Mouse (Mus musculus) spleen, postnatal 14 days (tissue): ENCODE results near the gene Dqx1.

Experiments used
- DNase-seq, 2 experiments: peaks; one replicate each; pipeline ENCODE4 v3.0.0; 2021 to 2022; ENCODE audit warnings: low spot score in 2 of 2

The Dqx1 gene

DNA sequence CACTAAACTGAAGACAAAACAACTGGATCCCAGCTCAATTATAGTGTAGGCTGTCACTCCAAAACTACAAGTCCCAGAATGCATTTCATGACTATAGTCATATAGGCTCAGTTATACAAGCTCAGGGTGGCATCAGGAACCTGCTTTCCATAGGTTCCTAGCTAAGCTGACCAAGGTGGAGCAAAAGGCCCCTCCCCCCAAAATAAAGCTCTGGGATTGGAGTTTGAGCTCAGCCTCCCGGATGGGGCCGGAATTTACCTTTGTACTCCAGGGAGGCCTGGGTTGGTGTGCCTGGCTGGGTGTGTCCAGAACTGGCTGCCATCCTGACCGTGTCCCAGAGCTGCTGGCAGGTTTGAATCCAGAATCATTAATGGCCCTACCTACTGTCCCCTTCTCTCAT is at the start of gene Dqx1:
TSS of gene Dqx1 (plus strand) at position 55 of the 400 bp plus-strand sequence.
- DNase-seq = no peak

DNA sequence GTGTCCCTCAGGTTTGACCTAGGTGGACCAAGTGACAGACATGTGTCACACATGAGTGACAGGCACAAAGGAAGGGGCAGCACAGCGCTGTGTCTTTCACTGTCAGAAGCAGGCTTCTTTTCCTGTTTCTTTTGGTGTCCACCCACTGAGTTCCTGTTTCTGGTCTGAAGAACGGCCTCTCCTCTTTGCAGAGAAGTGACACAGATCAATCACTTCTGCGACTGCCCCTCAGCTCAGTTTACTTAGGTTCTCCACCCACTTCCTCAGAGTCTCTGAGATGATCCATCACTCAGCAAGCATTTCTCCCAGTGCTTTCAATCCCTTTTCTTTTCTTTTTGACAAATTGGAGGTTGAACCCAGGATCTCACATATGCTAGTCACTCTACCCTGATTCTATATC is 49.0 kb upstream of the Dqx1 start:
- DNase-seq = no peak

DNA sequence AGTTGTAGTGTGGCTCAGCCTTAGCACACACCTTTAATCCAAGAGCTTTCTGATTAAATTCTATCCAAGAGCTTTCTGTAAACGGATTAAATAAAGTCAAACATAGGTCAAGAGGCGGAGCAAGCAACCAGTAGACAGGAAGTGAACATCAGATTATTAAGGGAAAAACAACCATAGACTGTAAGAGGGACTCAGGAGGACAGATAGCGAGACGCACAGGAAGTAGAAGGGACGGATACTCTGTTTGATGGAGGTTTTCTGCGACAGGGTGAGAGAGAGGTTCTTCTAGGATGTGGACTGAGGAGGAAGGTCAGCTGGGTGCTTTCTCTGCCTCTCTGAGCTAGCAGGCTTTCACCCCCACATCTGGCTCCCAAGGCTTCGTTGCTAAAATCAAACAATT is 47.6 kb upstream of the Dqx1 start:
- no peak for DNase-seq

DNA sequence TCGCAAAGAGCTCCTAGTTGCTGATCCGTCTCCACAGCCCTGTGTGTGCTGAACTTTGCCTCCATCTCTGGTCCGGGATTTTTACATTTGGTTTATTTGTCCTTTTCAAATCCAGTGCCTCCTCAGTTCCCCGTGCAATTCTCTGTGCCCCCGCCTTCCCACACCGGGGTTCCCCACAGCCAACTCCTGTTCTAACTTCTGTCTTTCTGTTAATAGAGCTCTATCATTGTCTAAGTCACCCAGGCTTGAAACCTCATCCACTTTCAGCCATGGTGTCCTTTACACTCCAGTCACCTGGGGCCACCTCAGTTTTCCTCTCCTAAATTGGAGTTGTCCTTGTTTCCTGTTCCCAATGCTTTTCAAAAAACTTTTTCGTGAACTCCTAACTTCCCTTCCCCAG is 46.4 kb upstream of the Dqx1 start:
- no peak for DNase-seq

DNA sequence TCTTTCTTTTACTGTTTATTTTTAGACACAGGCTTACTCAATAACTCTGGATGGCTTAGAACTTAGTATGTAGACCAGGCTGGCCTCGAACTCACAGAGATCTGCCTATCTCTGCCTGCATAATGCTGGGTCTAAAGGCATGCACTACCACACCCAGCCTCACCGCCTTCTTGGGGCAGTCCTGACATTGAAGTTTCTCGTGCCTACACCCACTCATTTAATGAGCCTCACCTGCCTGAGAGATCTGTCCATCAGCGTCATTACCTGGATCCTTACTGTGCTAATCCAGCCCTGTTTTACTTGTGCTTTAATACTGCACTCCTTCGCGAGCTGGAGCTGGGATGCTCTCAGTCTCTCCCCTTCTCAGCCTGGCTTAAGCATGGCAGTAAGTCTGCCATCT is 45.9 kb upstream of the Dqx1 start:
- no peak for DNase-seq

DNA sequence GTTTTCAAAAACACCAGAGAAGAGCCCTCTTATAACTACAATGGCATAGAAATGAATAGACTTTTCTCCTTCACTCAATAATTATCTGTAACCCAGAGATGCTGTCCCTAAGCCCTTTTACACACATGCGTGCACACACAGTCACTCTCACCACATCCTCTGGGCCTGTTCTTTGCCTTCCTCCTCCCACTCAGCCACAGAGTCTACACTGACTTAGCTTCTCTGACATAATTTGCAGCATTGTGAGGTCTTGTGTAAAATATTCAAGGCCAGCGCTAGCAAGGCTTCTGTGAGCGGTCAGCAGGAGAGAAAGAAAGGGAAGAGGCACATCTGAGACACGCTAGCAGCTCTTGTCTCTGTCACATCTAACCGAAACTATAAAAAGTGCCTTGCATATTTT is 44.2 kb upstream of the Dqx1 start:
- no peak for DNase-seq

DNA sequence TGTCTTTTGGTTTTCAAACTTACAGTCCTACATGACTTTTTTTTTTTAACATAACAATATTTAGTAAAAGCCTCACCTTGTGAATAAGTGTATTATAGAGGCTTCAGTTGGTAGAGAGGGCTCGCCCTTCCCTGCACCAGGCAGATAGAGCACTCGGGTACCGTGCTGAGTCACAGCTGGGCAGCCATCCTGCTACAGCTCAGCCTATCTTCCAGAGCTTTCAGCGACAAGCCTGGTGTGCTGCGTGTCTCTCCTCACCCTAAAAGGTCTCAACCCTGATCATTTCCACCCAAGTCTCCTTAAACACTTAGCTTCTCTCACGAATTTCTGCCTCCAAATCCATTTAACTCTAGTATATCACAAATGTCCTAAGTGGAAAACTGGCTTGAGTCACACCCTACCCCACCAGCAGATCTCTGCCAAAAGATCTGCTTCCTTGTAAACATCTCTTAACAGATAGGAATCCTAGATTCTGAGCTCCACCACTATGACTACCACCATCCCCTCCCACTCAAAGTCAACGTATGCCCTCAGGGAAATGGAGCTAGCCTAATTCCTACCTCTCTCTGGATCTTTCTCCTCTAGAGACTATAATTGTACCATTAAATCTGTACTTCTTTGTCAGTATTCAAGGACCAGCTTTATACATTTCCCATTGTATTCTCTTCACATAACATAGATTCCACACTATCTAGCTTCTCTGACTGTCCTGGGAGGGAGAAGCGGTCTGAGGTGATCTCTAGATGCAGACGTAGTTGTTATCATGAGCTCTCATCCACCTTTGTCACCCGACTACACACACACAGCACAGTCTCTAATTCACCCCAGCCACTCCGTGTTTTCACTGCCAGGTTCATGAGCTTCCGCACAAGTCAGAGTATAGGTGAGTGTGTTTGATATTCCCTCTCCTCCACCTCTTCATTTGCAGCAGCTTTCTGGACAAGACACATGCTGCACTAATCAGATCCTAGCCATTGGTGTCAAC is 42.9 kb upstream of the Dqx1 start:
- DNase-seq = peak; percentile 58 to 64

DNA sequence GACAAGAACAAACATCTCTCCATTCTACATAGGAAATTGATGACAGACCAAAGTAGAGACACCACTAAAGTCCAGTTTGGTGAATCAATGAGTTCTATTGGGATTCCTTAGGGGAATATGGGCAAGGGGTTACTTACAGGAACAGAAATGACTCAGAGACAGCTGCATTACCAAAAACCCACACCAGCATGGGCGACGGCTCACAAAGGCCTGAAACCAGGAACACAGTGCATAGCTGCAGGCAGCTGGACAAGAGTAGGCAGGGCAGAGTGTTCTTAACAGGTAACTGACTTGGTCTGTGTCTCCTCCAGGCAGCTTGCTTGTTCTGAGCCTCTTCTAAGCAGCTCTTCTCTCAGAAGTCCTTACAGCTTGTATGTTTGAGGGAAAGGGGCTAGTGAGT is 41.9 kb upstream of the Dqx1 start:
- no peak for DNase-seq

DNA sequence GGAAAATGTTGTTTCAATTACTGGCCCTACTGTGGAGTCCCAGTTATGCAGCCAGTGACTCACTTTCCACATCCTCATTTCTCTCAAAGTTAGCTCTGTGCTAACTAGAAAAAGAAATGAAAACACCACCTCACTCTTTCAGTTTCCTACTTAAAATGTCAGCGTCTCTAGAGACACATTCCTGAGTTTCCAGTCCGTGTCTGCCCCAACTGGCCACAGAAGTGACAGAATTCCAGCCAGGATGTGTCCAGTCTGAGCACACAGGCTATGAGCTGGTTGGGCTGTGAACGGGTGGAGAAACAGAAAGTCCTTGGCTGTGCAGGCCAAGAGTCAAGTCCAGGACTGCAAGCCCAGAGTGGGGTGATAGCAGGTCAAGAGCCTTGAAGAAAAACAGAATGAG is 40.5 kb upstream of the Dqx1 start:
- no peak for DNase-seq

DNA sequence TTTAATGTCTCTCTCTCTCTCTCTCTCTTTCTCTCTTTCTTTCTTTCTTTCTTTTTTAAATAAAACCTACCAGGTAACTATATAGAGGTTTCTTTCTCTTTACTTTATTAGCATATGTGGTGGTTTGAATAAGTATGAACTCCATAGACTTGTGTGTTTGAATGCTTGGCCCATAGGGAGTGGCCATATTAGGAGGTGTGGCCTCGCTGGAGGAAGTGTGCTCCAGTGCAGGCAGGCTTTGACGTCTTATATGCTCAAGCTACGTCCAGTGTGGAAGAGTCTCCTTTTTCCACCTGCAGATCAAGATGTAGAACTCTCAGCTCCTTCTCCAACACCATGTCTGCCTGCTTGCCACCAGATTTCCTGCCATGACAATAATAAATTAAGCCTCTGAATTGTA is 38.6 kb upstream of the Dqx1 start:
- no peak for DNase-seq

DNA sequence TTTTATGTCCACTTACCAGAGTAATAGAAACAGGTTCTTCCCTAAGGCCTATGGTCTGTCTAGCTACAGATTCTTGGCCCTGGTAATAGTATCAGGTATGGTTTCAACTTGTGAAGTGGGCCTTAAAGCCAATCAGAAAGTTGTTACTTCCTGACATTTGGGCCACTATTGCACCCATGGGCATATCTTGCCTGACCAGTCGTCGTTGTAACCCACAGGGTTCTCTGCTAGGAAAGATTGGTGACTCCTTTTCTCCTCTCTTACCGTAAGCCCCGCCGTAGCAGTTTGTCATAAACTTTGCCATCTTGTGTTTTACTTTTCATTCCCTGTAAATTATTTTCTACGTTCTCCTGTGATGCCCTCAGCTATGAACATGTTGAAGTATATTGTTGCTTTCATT is 37.5 kb upstream of the Dqx1 start:
- no peak for DNase-seq

DNA sequence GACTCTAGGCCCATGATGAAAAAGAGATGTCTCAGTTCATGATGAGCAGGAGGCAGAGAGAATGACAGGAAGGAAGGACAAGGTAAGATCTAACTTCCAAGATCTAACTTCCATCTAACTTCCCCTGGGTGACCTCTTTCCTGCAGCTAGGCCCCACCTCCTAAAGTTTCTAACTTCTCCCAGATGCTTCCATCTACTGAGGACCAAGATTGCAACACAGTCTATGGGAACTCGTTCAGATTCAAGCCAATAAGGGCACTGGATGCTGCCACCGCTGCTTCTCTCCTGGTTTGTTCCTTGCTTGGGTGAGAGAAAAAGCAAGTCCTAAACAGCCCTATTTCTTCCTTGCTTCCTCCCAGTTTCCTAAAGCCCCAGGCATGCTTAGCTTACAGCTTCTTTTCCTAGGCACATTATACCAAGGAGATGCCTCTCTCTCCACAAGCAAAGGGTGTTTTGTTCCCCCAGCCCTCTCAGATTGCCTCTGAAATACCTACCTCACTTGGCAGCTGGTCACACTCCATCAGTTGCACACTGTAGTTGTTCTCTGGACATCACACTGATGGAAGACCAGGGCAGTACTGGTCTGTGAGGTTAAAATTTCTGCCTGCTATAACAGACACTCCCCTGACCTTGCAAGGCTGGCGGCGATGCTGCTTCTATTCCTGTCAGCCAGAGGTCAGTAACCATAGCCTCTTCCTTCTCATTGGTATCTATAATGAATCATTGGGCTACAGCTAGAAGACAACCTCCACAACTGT is 36.6 kb upstream of the Dqx1 start:
- no peak for DNase-seq

DNA sequence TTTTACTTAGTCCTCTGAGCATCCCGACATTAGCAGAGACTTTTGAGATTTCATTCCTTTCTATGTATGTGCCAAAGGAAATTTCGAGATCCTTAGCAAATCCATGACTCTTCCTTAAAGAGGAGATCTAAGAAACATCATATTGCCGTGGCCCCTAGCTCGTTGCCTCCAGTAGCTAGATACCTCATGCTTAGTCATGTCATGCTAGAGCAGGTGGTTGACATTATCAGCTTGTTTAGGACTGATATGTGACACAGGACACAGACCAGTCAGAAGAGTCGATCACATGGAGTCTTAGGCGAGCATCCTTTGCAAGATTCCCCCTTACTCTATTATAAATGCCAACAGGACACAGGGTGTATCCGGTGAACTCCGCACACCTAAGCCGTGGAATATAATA is 34.6 kb upstream of the Dqx1 start:
- no peak for DNase-seq

DNA sequence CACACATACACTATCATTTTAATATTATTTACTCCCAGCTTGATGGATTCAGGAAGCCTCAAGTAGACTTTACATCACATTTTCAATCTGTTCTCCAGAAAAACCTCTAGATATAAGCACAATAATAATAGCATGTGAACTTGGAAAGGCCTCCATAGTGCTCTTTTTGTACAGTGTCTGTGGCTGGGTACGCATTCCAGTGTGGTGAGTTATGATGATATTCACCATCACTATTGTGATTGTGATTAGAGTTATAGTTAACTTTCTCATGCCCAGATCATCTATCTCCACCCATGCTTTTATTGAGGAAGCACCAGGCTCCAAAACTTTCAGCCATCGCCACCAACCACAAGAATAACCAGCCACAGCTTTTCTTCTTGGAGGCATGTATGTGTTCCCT is 33.9 kb upstream of the Dqx1 start:
- DNase-seq = no peak

DNA sequence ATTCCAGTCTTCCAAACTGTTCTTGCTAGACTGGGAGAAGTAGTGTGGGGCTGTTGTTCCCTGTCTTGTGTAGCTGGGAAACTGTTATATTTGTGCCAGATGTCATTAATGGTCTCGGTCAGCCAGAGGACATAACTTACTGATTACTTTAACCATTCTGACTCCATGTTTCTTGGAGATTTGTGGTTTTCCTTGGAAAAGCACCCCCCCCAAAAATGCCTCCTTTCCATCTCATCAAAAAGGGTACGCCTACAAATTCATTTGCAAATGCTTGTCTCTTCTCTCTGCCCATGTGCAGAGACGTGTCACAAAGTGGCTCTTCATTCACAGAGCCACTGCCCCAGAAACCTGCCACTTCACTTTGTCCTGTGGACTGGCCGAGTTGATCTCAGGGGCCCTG is 33.2 kb upstream of the Dqx1 start:
- DNase-seq = no peak

DNA sequence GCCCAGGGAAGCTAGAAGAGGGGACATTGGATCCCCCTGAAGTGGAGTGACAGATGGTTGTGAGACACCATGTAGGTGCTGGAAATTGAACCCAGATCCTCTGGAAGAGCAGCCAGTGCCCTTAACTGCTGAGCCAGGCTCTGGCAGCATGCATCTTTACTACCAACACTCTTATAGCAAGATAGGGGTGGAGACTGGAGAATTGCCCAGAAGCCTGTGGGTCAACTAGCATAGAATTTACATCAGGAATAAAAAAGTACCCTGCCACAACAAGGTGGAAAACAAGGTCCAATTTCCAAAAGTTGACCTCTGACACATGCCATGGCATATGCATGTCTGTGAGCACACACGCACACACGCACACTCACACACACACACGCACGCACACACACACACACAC is 32.4 kb upstream of the Dqx1 start:
- DNase-seq = no peak

DNA sequence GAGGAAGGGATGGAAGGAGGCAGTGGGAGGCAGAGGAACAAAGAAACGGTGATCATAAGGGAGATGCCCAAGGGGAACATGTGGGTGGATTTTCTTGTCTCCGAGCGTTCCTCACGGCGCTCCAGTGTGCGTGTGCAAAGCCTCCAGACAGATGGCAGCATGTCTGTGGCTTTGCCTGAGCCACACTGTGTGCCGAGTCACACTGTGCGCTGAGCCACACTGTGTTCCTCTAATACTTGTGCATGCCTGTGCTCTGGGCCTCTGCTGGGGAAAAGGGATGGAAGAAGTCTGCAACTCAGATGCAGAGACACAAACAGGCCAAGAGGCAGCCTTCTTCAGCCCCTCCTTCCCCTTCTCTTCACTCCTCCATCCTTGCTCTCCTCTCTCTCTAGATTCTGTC is 30.4 kb upstream of the Dqx1 start:
- no peak for DNase-seq

DNA sequence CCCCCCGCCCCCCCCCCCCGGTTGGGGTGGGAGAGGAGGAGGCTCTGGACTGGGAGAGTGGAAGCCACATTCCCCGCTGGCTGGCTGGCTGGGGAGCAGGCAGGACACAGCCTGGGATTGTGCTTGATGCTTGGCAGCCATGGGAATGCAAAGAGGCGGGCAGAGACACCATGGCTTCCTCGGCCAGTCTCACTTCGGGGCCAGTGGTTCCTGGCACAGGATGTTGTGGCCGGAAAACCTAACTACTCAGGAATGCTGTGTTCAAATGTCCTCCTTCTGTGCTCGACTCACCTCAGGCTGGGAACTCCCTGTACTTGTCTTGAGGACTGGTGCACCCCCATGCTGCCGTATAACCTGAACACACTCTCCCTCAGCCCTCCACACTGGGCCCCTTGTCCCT is 29.9 kb upstream of the Dqx1 start:
- DNase-seq = no peak

DNA sequence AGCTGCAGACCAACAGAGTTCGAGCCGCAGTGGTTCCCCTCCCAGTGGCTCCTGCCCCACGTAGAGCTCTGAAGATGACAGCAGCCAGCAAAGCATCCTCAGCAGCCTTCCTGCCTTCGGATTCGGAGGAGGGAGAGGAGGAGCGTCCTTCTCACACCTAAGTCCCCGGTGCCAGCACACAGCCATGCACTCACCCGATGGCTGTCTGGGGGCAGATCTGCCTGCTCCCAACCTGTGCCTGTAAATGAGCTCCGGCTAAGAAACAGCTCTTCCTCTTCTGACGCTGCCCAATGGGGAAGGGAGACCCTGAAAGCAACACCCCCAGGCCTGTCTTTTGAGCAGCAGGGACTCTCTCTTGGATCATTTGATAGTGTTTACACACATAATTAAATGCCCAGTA is 27.9 kb upstream of the Dqx1 start:
- no peak for DNase-seq

DNA sequence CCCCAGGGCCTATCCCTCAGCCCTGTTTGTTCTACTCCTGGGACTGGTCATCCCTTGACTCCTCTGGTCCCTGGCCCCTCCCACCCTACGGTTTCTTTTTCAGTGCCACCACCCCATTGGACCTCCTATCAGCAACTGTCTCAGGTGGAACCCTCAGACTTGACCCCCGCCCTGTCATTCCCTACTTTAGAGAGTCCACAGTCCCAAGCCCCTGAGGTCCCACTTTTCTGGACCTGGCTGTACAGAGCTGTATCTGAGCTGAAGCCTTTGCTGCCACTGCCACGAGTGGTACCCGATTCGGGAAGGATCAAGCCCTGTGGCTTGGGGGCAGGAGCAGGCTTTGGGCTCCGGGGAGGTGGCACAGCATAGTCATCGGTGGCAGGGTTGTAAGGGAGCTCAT is 26.5 kb upstream of the Dqx1 start:
- no peak for DNase-seq

DNA sequence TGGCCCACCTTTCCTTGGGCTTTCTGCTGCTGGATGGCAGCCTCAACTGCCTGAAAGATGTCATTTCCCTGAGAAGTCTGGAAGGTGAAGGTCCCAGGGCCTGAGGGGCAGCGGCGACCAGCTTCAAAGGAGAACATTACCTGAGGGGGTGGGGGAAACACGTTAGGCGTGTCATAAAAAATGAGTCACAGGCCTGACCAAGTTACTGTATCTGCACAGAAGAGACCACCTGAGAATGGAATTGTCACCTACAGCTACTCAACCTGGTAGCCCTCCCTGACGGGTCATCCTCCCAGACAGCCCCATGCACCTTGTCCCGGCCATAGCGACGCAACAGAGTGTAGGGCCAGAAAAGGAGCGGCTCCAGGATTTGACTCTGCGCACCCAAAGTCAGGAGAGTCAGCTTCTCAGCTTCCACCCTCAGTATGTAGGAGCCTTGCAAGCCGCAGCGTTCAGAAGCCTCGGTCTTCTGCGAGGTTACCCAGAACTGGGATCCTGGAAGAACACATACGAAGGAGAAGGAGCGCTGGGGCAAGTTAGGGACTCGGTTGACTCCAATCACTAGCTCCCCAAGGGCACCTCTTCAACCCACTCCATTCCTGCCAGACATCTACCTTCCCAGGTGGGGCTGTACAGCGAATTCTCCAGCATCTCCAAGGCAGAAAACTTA is 25.6 kb upstream of the Dqx1 start:
- DNase-seq = no peak

DNA sequence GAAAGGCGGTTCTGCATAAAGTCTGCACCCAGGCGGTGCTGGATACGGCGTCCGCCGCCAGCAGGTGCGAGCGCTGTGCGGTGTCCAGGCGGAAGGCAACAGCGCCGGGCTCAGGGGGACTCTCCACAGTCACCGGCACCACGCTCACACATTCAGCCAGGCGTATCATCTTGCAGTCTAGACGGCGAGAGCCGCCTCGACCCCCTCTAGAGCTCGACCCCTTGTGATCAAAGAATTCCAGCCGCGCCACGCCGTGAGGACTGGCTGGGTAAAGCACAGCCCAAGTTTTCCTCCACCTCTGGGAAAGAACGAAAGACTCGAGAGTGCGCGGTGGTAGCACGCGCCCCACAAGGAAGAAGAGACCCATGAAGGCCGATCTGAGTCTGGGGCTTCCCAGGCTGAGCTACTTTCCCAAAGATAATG is 24.9 kb upstream of the Dqx1 start:
- peak; percentile 41 to 55 for DNase-seq
